8 mouse cellular contexts compared by ENCODE assay signal in genomic region chr2:84936474-84937429, GRCm38 (mm10). TPM values are rescaled to one million over a fixed set of nuclear protein-coding genes. Genes with fewer than 3 reads are reported as not detected.
DNase-seq lines count a peak whose midpoint lies in the region; ATAC-seq lines count a peak whose summit lies in the region.

Gene Slc43a3, plus strand, starts transcription at chr2:84936579.

- H3K4me3 ChIP-seq in erythroblast, embryonic 14.5 days (replicated peaks), result peak within 1 kb of the TSS; percentile 87
- peak within 1 kb of the TSS; percentile 65 for H3K4me3 ChIP-seq in heart, embryonic 16.5 days (ENCODE audit: low read length)

- H3K9ac ChIP-seq in heart, embryonic 16.5 days (ENCODE audit: low read length), result peak within 1 kb of the TSS; percentile 78

- peak; percentile 60 for DNase-seq in CD4-positive helper T cell, adult 2 months (ENCODE audit: low read depth, low spot score)
- DNase-seq in adipocyte (ENCODE audit: low spot score), result peak; percentile 89
- peak; percentile 84 to 93 for DNase-seq in kidney, postnatal 25 days
- DNase-seq in spleen, adult 18-20 months, result peak; percentile 38 to 46
- no peak for DNase-seq in left cerebral cortex, postnatal 14 days (ENCODE audit: low spot score in 2 of 2)

- ATAC-seq in heart, embryonic 16.5 days (replicated peaks; ENCODE audit: extremely low read depth, insufficient read depth, low FRiP score), result peak; percentile 91
- ATAC-seq in megakaryocyte progenitor cell, adult 5-6 weeks (replicated peaks; ENCODE audit: poor library complexity), result peak; percentile 77

- H3K4me2 ChIP-seq in heart, embryonic 16.5 days (ENCODE audit: low read depth, low read length), result peak within 1 kb of the TSS; percentile 73

- H3K36me3 ChIP-seq in erythroblast, embryonic 14.5 days (ENCODE audit: control insufficient read depth), result peaks cover 46% of the 10 kb centered on the region
- H3K36me3 ChIP-seq in heart, embryonic 16.5 days (ENCODE audit: control insufficient read depth, insufficient read depth), result no peaks in the 10 kb centered on the region; the same call in 1 of the 2 replicates

- intact Hi-C loops in left cerebral cortex, postnatal 14 days (cut with DNase I), result no loop called here

- peaks cover 48% of the 10 kb centered on the region for H3K4me1 ChIP-seq in erythroblast, embryonic 14.5 days (ENCODE audit: control insufficient read depth)
- H3K4me1 ChIP-seq in heart, embryonic 16.5 days (ENCODE audit: control insufficient read depth, insufficient read depth, low read length), result 0 out of 2 replicates have a peak, but pooled peaks cover 3% of the 10 kb centered on the region

- 8% methylated on average over 38 of the region's 38 CpGs for WGBS in heart, embryonic 16.5 days

- H3K9me3 ChIP-seq in erythroblast, embryonic 14.5 days (ENCODE audit: control insufficient read depth, low read length), result peaks cover 7% of the 10 kb centered on the region; the same call in 1 of the 2 replicates
- H3K9me3 ChIP-seq in heart, embryonic 16.5 days (replicated peaks; ENCODE audit: control insufficient read depth, low read length), result no peaks in the 10 kb centered on the region

- H3K27ac ChIP-seq in heart, embryonic 16.5 days (ENCODE audit: low read length), result peak within 1 kb of the TSS; percentile 82

- H3K27me3 ChIP-seq in erythroblast, embryonic 14.5 days (ENCODE audit: control insufficient read depth), result peaks cover 5% of the 10 kb centered on the region
- no peaks in the 10 kb centered on the region for H3K27me3 ChIP-seq in heart, embryonic 16.5 days (ENCODE audit: control insufficient read depth, insufficient read depth, low read length)

RNA-seq across cellular contexts. Expression of gene Slc43a3, which starts in this region (rescaled TPM):
- polyA plus RNA-seq in erythroblast, embryonic 14.5 days (2012), result 7.1 and 8.4 TPM in 2 replicates
- 42.5 and 43.6 TPM in 2 replicates for polyA plus RNA-seq in heart, embryonic 16.5 days (2015; fragmentation: Nextera tagmentation; extraction: Ambion mirVana)
- total RNA-seq in megakaryocyte progenitor cell, adult 5-6 weeks (2015), result 111 and 119 TPM in 2 replicates
- total RNA-seq in megakaryocyte progenitor cell, adult 5-6 weeks (2017), result 94.2 and 94.7 TPM in 2 replicates
- total RNA-seq in left cerebral cortex, postnatal 14 days (2021), result 1 to 10 TPM in 1 of 2 experiments, under 1 TPM in 1; 0.99 to 1.1 TPM

Comparison
In these comparisons a context has a peak if more than half of its experiments do, and no peak if none do; other contexts are left out.
1. RNA of gene Slc43a3 (total RNA-seq): 94.2 to 119 TPM in megakaryocyte progenitor cell, adult 5-6 weeks; 0.99 to 1.1 TPM in left cerebral cortex, postnatal 14 days; every median in the first group is over 10 times any median in the second.
2. DNase-seq: peak in CD4-positive helper T cell, adult 2 months (single experiment), adipocyte (single experiment), kidney, postnatal 25 days (2 of 2) and spleen, adult 18-20 months (2 of 2); none in left cerebral cortex, postnatal 14 days (0 of 2).